Mouse (Mus musculus) lung, postnatal 0 days (tissue): ENCODE data around the gene Gnpat.

Experiments used
- CTCF ChIP-seq: IDR thresholded peaks from 2 replicates; pipeline ENCODE4 v1.5.1; 2016; ENCODE audit warnings: antibody characterized with exemption, mild to moderate bottlenecking
- EP300 ChIP-seq: IDR thresholded peaks from 2 replicates; pipeline ENCODE4 v1.6.1; 2016; ENCODE audit warnings: antibody characterized with exemption, mild to moderate bottlenecking, control low read depth

- TF ChIP-seq CTCF (no peak), EP300 (no peak)
These were observed 29.8 kb downstream of the Gnpat start for GRCm38 (mm10) chr8:124892596-124892995.
